Mouse (Mus musculus) G1E (cell line): ENCODE results near the gene Olfr74. TPM values are rescaled to one million over a fixed set of nuclear protein-coding genes. Genes with fewer than 3 reads are reported as not detected.
"Not testable (repeated sequence)": the region's sequence is repeated elsewhere in the genome, so short reads cannot be mapped to it uniquely, and the experiment has no call there.

ENCODE experiments used
- ATAC-seq: 2 replicates; pipeline ENCODE4 v1.8.0; 2016; ENCODE audit warnings: mild to moderate bottlenecking; ENCODE audit not compliant: insufficient number of reproducible peaks, poor library complexity, low FRiP score, severe bottlenecking; ENCODE audit errors: extremely low read depth
- DNase-seq: peaks from one replicate; pipeline ENCODE4 v3.0.0; 2012; ENCODE audit warnings: low spot score
- H3K27me3 ChIP-seq: 2 replicates; pipeline ENCODE4 v1.6.1; 2012; ENCODE audit warnings: mild to moderate bottlenecking, low read length, inconsistent platforms; ENCODE audit not compliant: insufficient read depth
- H3K36me3 ChIP-seq: replicated peaks from 2 replicates; pipeline ENCODE3; 2012; ENCODE audit warnings: mild to moderate bottlenecking, inconsistent platforms
- H3K4me1 ChIP-seq: 2 replicates; pipeline ENCODE4 v1.6.1; 2012; ENCODE audit warnings: low read depth, low read length, inconsistent platforms, mixed read lengths; ENCODE audit not compliant: insufficient read depth
- H3K4me3 ChIP-seq: 2 replicates; pipeline ENCODE4 v1.5.1; 2012; ENCODE audit warnings: low read depth, mild to moderate bottlenecking, inconsistent platforms, low read length, moderate library complexity, mixed read lengths
- H3K9me3 ChIP-seq: replicated peaks from 2 replicates; pipeline ENCODE4 v1.6.1; 2012; ENCODE audit warnings: inconsistent platforms
- CTCF ChIP-seq: IDR thresholded peaks from 2 replicates; pipeline ENCODE4 v1.5.1; 2012; ENCODE audit warnings: low read depth, low read length, inconsistent platforms, mixed read lengths
- GATA1 ChIP-seq: IDR thresholded peaks from 2 replicates; pipeline ENCODE4 v1.6.1; 2012; ENCODE audit warnings: borderline replicate concordance, low read length, inconsistent platforms, mixed read lengths
- GATA2 ChIP-seq: IDR thresholded peaks from 2 replicates; pipeline ENCODE4 v1.6.1; 2012; ENCODE audit warnings: low read depth, low read length, inconsistent platforms, borderline replicate concordance
- POLR2AphosphoS5 ChIP-seq: IDR thresholded peaks from 2 replicates; pipeline ENCODE4 v1.6.1; 2012; ENCODE audit warnings: low read depth, low read length, inconsistent platforms; ENCODE audit not compliant: insufficient replicate concordance
- TAL1 ChIP-seq: conservative IDR thresholded peaks from 2 replicates; pipeline ENCODE4 v1.6.1; 2012; ENCODE audit warnings: low read depth, low read length, inconsistent platforms, mixed read lengths
- polyA plus RNA-seq: library from polyadenylated mRNA; stranded (reverse); fragments of >175 nt; gene quantifications from 2 replicates; pipeline ENCODE4 v1.2.3, GENCODE M21; 2012
- total RNA-seq, 2 experiments: library from RNA; stranded (forward) in 1 of 2; stranded (reverse) in 1 of 2; fragments of 200-1000 nt in 1 of 2; fragments of >200 nt in 1 of 2; fragmentation: Nextera tagmentation in 1 of 2; gene quantifications; 2 replicates each; pipeline ENCODE4 v1.2.3; 2014 to 2017

The Olfr74 gene
- not detected in 2 replicates for total RNA-seq (2014; fragmentation: Nextera tagmentation)
- not detected in 2 replicates for total RNA-seq (2017)
- not detected in 2 replicates for polyA plus RNA-seq

DNA sequence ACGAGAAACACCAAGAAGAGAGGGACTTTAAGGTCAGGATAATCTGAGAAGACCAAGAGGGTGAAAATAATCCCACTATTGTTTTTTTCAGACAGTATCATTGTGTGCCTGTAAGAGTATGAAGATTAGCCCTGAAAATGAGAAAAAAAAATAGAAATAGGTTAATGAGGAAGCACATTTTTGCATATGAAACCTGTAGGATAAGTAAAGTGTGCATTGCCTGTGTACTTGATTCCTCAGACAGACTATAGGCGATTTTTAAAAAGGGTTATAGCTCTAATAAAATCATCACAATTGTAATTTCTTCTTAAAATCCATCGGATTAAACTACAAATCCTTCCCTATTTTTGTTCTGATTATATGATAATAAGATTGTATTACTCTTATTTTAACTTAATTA lies at the start of gene Olfr74:
Gene Olfr74 (minus strand): TSS at position 101 of the 400 bp plus-strand sequence.
- ATAC-seq = no peak
- Histone ChIP-seq H3K9me3 (peaks cover 7% of the 10 kb centered on the region), H3K4me3 (no peak within 1 kb of the TSS)

DNA sequence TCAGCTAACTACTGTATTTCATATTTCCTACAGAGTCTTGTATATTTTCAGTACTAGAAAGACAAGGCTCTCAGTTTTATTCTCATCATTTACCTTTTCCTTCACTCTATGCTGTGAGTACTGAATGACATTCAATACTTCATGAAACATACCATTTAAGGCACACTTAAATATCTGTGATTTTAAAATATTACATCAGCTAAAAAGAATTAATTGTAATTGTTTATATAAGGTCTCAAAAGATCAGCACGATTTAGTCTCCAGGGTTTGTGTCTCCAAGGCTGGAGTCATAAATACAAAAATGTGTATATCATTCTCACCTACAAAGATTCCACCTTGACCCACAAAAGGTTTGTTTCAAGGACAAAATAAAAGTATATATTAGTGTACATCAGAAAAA lies 48.0 kb upstream of the Olfr74 start, which contains the start of gene Olfr1161:
Gene Olfr1161 (plus strand): TSS at position 301 of the 400 bp plus-strand sequence.
- ATAC-seq, H3K27me3 ChIP-seq, H3K4me1 ChIP-seq, H3K36me3 ChIP-seq, DNase-seq, H3K9me3 ChIP-seq, H3K4me3 ChIP-seq: not testable (repeated sequence)

More for the DNA sequence above, at the start of gene Olfr74:
- Histone ChIP-seq H3K27me3 (no peaks in the 10 kb centered on the region), H3K4me1 (no peaks in the 10 kb centered on the region), H3K36me3 (no peaks in the 10 kb centered on the region)
- TF ChIP-seq GATA2 (no peak), GATA1 (no peak), POLR2AphosphoS5 (no peak)
- DNase-seq = no peak

DNA sequence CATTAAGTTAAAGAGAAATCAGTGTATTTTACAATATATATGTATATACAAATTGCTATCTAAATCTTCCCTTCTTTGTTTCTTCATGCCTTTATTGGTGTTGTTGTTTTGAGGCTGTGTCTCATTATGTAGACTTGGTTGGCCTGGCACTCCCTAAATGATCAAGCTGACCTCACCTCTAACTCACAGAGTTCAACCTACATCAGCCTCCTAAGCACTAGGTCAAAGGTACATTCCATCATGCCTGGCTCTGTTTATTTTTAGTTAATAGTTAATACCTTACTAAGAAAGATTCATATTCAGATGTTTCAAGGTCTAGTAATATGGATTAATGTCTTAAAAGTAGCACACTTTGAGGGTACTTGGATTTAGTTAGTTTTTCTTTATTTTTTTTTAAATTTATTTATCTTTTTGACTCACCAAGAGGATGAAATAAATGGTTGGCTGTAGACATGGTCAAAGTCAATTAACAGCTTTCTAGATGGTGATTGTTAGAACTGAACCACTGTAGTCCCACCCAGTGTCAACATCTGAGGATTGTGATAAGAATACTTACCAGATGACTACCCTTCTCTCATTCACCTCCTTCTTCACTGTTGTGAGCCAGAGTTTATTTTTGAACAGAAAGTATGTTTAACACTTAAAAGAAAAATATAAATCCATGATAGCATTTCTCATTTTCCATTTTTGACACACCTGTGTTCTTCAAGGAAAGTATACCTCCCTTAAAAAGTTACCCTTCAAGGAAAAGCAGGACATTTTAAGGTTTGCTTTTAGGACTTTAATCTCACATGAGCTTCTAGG lies 33.3 kb upstream of the Olfr74 start, which contains the start of gene Olfr1160:
Gene Olfr1160 (minus strand): TSS at position 754 of the 804 bp plus-strand sequence.
- ATAC-seq = no peak
- TF ChIP-seq CTCF (no peak), GATA1 (no peak), TAL1 (no peak), GATA2 (no peak), POLR2AphosphoS5 (no peak)

DNA sequence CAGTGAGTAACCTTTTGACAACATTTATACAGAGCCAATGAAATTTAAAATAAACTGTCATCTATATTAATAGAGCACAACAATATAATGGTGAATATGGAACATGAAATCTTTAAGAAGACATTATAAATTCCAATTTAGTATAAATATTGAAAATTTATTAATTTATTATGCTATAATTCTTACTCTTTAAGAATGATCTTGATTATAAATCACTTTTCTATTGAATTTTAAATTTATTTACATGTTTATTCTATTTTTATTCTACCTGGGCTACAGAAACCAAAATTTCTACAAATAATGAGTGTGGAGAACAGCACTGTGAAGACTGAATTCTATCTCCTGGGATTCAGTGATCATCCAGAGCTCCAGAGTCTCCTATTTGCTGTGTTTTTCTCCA lies 15.3 kb upstream of the Olfr74 start, which contains the start of gene Olfr1158:
Gene Olfr1158 (plus strand): TSS at position 301 of the 400 bp plus-strand sequence.
- Histone ChIP-seq H3K27me3 (no peaks in the 10 kb centered on the region), H3K4me1 (no peaks in the 10 kb centered on the region), H3K4me3 (no peak within 1 kb of the TSS), H3K9me3 (no peaks in the 10 kb centered on the region), H3K36me3 (no peaks in the 10 kb centered on the region)
- DNase-seq (no peak), ATAC-seq (no peak)
- TF ChIP-seq GATA2 (no peak), GATA1 (no peak), CTCF (no peak), TAL1 (no peak), POLR2AphosphoS5 (no peak)

More for the DNA sequence above, 33.3 kb upstream of the Olfr74 start, which contains the start of gene Olfr1160:
- DNase-seq = no peak
- H3K4me1 ChIP-seq = no peaks in the 10 kb centered on the region
- H3K36me3 ChIP-seq = no peaks in the 10 kb centered on the region
- H3K4me3 ChIP-seq = no peak within 1 kb of the TSS
- no peaks in the 10 kb centered on the region for H3K9me3 ChIP-seq
- H3K27me3 ChIP-seq = no peaks in the 10 kb centered on the region

DNA sequence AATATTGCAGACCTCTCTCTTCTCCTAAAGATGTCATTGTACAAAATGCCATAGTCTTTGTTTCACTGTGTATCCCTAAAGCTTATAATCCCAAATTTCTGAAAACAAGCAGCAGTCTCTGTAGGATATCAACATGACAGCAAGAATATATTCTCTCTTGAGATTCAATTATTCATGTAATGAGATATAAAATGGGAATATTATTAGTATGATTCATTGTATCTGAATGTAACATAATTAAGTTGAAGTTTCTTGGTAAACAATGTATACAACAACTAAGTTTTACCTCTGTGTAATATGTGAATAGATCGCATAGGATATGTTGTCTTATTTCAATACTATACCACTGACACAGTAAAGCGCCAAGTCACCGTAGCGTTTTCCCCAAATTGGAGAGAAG lies 6.3 kb downstream of the Olfr74 start, which contains the start of gene Olfr1157:
Gene Olfr1157 (minus strand): TSS at position 101 of the 400 bp plus-strand sequence.
- Histone ChIP-seq H3K4me1 (no peaks in the 10 kb centered on the region), H3K4me3 (no peak within 1 kb of the TSS), H3K36me3 (no peaks in the 10 kb centered on the region), H3K9me3 (no peaks in the 10 kb centered on the region), H3K27me3 (no peaks in the 10 kb centered on the region)
- no peak for TF ChIP-seq GATA1
- no peak for TF ChIP-seq CTCF
- TF ChIP-seq POLR2AphosphoS5 = no peak
- TF ChIP-seq TAL1 = no peak
- no peak for TF ChIP-seq GATA2
- ATAC-seq (no peak), DNase-seq (no peak)

DNA sequence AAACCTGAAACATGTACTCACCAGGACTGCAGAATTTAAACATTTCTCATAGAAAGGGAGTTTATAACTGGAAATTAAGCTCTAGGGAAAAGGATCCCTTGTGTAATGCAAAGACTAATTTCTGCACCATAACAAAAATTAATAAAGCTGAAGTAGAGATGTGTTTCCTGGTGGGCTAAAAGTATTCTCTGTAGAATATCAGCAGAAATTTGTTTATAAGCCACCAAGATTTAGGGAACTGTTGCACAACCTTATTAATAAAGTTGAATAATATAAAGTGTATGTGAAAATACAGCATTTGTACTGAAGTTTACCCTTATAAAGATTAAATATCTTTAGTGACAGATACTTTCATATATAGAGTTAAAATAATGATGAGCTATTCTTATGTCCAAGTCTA lies 21.5 kb downstream of the Olfr74 start, which contains the start of gene Olfr1156:
Gene Olfr1156 (minus strand): TSS at position 101 of the 400 bp plus-strand sequence.
- DNase-seq = no peak
- no peak for ATAC-seq
- no peaks in the 10 kb centered on the region for H3K4me1 ChIP-seq
- H3K4me3 ChIP-seq = no peak within 1 kb of the TSS
- H3K27me3 ChIP-seq = no peaks in the 10 kb centered on the region
- no peaks in the 10 kb centered on the region for H3K36me3 ChIP-seq
- H3K9me3 ChIP-seq = no peaks in the 10 kb centered on the region
- TF ChIP-seq POLR2AphosphoS5 = no peak

DNA sequence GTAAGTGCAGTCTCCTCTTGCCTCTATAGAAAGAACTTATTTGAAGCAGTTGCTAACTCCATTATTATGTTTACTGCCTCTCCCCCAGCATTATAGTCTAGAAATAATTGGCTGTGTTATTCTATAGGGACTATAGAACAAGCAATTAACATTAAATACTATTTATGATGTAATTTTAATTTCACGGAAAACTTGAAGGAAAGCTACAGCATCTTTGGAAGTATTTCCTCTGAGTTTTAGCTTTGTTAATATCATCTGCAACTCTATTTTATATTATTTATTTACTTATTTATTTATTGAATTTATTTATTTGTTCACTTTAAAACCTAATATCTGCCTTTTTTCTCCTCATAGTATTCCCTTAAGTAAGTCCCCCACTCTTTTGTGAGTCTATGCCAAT lies 29.4 kb downstream of the Olfr74 start, which contains the start of gene Olfr1155:
Gene Olfr1155 (minus strand): TSS at position 101 of the 400 bp plus-strand sequence.
- no peak for DNase-seq
- ATAC-seq = no peak
- TF ChIP-seq POLR2AphosphoS5 (no peak), CTCF (no peak), GATA2 (no peak), GATA1 (no peak), TAL1 (no peak)

More for the DNA sequence above, 29.4 kb downstream of the Olfr74 start, which contains the start of gene Olfr1155:
- Histone ChIP-seq H3K9me3 (0 out of 2 replicates have a peak, but pooled peaks cover 4% of the 10 kb centered on the region), H3K4me1 (no peaks in the 10 kb centered on the region), H3K4me3 (no peak within 1 kb of the TSS), H3K36me3 (no peaks in the 10 kb centered on the region), H3K27me3 (no peaks in the 10 kb centered on the region)
